Mouse (Mus musculus) lung, postnatal 0 days (tissue): ENCODE data around the gene Cmah.

ENCODE experiments used
- CTCF ChIP-seq: IDR thresholded peaks from 2 replicates; pipeline ENCODE4 v1.5.1; 2016; ENCODE audit warnings: antibody characterized with exemption, mild to moderate bottlenecking
- EP300 ChIP-seq: IDR thresholded peaks from 2 replicates; pipeline ENCODE4 v1.6.1; 2016; ENCODE audit warnings: antibody characterized with exemption, mild to moderate bottlenecking, control low read depth

DNA sequence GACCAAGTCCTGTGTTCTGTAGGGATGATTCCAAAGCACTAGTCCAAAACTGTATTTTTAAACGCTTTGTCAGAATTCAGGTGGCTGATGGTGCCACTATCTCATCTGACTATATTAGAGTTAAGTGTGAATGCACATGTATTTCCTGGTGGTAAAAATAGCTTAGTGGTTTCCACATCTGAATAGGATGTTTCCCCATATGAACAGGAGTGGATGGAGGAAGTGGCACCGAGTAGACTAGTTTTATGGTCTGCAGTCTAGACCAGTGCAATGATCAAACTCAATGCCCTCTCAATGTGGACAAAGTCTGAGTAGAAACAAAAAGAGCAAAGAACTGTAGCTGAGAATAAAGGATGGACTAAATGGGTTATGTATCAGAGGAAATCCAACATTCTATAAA is 79.6 kb downstream of the Cmah start:
- TF ChIP-seq EP300 (no peak), CTCF (no peak)
